Mouse (Mus musculus) E14TG2a.4 (cell line): Measurements from ENCODE around the gene Psma1.

Experiments used
- CTCF ChIP-seq: conservative IDR thresholded peaks from 2 replicates; pipeline ENCODE4 v1.5.1; 2014; ENCODE audit warnings: low read length
- NANOG ChIP-seq: IDR thresholded peaks from 2 replicates; pipeline ENCODE4 v1.6.1; 2014; ENCODE audit warnings: borderline replicate concordance, low read length, mixed read lengths

GRCm38 (mm10) chr7:114290078-114290506, 14.2 kb upstream of the Psma1 start:
- no peak for TF ChIP-seq CTCF
- no peak for TF ChIP-seq NANOG
